ENCODE assay signal across 20 mouse cellular contexts in genomic region chr2:52866151-52866550, GRCm38 (mm10). TPM values are rescaled to one million over a fixed set of nuclear protein-coding genes. Genes with fewer than 3 reads are reported as not detected.
DNase-seq lines count a peak whose midpoint lies in the region; ATAC-seq lines count a peak whose summit lies in the region.
"Had no signal": no experiment of that assay in that cellular context is flagged by ENCODE, and none has a peak within 500 bp of the region (broad histone marks: within the 10 kb centered on the region; RNA-seq: fewer than 3 reads in every experiment).

No protein-coding gene starts in this region.

- H3K9ac ChIP-seq in intestine, embryonic 16.5 days (ENCODE audit: low read depth, low read length): no peak overlapping the region

- no peak overlapping the region for H3K4me3 ChIP-seq in intestine, embryonic 16.5 days (ENCODE audit: low read length)

- H3K4me2 ChIP-seq in intestine, embryonic 16.5 days (ENCODE audit: low read depth, low read length): no peak overlapping the region

- H3K27ac ChIP-seq in intestine, embryonic 16.5 days (ENCODE audit: low read length): no peak overlapping the region

- DNase-seq in retina, postnatal 1 day: peak; percentile 22
- DNase-seq in retina, embryonic 14.5 days (ENCODE audit: low spot score): no peak
- DNase-seq in Muller cell, postnatal 12 days (ENCODE audit: inconsistent ontology term): peak; percentile 97
- DNase-seq: adrenal gland, adult 2 months; adrenal gland, adult 8-10 months; adrenal gland, postnatal 10 days; adrenal gland, postnatal 14 days; adrenal gland, postnatal 25 days; adrenal gland, postnatal 36 days; B cell, adult 2 months; cerebellum, adult 11 months; cerebellum, adult 11-12 months; cerebellum, adult 18-20 months; cerebellum, adult 2 months had no signal

- no peaks in the 10 kb centered on the region for H3K27me3 ChIP-seq in intestine, embryonic 16.5 days (replicated peaks; ENCODE audit: control insufficient read depth, insufficient read depth, low read length)
- H3K27me3 ChIP-seq: CH12.LX, Patski had no signal

- no peaks in the 10 kb centered on the region for H3K9me3 ChIP-seq in intestine, embryonic 16.5 days (ENCODE audit: control insufficient read depth, low read length)
- H3K9me3 ChIP-seq: G1E had no signal

- H3K36me3 ChIP-seq in intestine, embryonic 16.5 days (ENCODE audit: control insufficient read depth, insufficient read depth, low read length): no peaks in the 10 kb centered on the region
- H3K36me3 ChIP-seq: G1E had no signal

- ATAC-seq in intestine, embryonic 16.5 days: no peak
- ATAC-seq: activated CD4-positive, CD25-positive, alpha-beta regulatory T cell, adult 4 months; CD4-positive, CD25-positive, alpha-beta regulatory T cell, adult 4 months; Patski had no signal

- peaks cover 7% of the 10 kb centered on the region for H3K4me1 ChIP-seq in intestine, embryonic 16.5 days (ENCODE audit: control insufficient read depth, insufficient read depth, low read length)

- 72% methylated on average over 3 of the region's 3 CpGs for WGBS in intestine, embryonic 16.5 days

RNA-seq across cellular contexts. Expression of gene Fmnl2, which starts 8.5 kb away (rescaled TPM):
- 1.8 and 2.1 TPM in 2 replicates for polyA plus RNA-seq in intestine, embryonic 16.5 days (2015; fragmentation: Nextera tagmentation; extraction: Ambion mirVana)
- polyA plus RNA-seq: G1E had no signal
